Mouse (Mus musculus): ENCODE data around the gene Pin1rt1. TPM values are rescaled to one million over a fixed set of nuclear protein-coding genes. Genes with fewer than 3 reads are reported as not detected.

The Pin1rt1 gene
- total and polyA plus RNA-seq, 3 experiments, result not detected

DNA sequence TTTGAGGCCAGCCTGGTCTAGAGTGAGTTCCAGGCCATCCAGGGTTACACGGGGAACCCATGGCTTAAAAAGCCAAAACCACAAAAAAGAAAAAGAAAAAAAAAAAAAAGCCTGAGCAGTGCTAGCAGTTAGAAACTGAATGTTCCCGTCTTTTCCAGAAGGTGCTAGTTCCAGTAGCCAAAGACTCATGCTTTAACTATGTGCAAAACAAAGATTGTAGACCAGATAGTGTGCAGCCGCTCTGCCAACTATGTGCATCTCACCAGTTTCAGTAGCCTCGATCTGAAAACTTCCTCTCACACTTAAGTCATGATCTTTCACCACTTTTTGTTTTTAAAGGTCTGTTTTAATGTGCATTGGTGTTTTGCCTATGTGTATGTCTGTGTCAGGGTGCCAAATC, 1.6 kb upstream of the Pin1rt1 start:
- Histone ChIP-seq H3K9me3 (replicated peaks; ENCODE audit: low read length) (no peaks in the 10 kb centered on the region), H3K4me2 (ENCODE audit: insufficient read depth, low read depth, poor library complexity, severe bottlenecking) (no peak overlapping the region), H3K27me3 (replicated peaks) (no peaks in the 10 kb centered on the region), H3K4me3 (replicated peaks in 1 of 3; ENCODE audit: low read depth in 2 of 3, low read length in 2 of 3, poor library complexity in 1 of 3) (no peak overlapping the region), H3K9ac (ENCODE audit: insufficient read depth, low read depth) (no peak overlapping the region), H3K27ac (ENCODE audit: insufficient read depth, low read depth) (no peak overlapping the region), H3K79me2 (replicated peaks; ENCODE audit: control insufficient read depth, extremely low read depth, insufficient read depth, poor library complexity, severe bottlenecking) (no peaks in the 10 kb centered on the region), H3K36me3 (replicated peaks in 1 of 2; ENCODE audit: control insufficient read depth in 1 of 2, insufficient read depth in 1 of 2, low read length in 1 of 2) (no peaks in the 10 kb centered on the region), H3K4me1 (ENCODE audit: control insufficient read depth in 1 of 2, insufficient read depth in 2 of 2) (peaks cover 0 to 8% of the 10 kb centered on the region in 2 experiments; a peak in 2 of 4 replicates)
- in situ Hi-C loops (cut with MboI; ENCODE audit: low pct_ligation_motif_present, low pct_unique_long_range_greater_than_20kb, low sequenced_read_pairs) (no loop called here), dilution Hi-C loops (cut with MboI; ENCODE audit: extremely low pct_ligation_motif_present, extremely low pct_unique_long_range_greater_than_20kb, low sequenced_read_pairs) (no loop called here)
- TF ChIP-seq JUND (conservative IDR thresholded peaks at IDR 0.05; ENCODE audit: low read depth, low read length), result no peak
- TF ChIP-seq MYC (IDR thresholded peaks at IDR 0.05; ENCODE audit: low read depth, low read length), result no peak
- no peak for TF ChIP-seq CHD1 (IDR thresholded peaks at IDR 0.05; ENCODE audit: low read depth, low read length)
- TF ChIP-seq RCOR1 (conservative IDR thresholded peaks at IDR 0.05; ENCODE audit: low read depth, low read length), result no peak
- no peak for TF ChIP-seq MAX (IDR thresholded peaks at IDR 0.05; ENCODE audit: low read length)
- no peak for TF ChIP-seq ZKSCAN1 (IDR thresholded peaks at IDR 0.05; ENCODE audit: borderline replicate concordance, low read depth, low read length)
- DNase-seq (ENCODE audit: extremely low read depth), result no peak

DNA sequence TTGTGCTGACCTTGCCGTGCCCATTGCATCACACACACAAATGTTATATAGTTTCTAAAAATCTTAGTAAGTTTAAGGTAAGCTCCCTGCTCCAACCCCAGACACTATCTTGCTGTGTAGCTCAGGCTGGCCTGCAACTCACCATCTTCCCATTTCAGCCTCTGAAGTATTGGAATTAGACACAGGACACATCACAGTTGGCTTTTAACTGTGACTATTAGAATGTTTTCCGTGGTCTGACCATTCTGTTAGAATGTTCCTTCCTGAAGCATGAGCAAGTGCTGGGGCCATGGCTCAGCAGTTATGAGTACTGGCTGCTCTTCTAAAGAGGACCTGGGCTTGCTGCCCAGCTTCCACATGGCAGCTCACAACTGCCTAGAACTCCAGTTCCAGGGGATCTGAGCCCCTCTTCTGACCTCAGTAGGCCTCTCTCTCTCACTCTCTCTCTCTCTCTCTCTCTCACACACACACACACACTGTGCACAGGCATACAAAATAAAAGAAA, 1.1 kb upstream of the Pin1rt1 start:
- no peak for TF ChIP-seq RAD21 (IDR thresholded peaks at IDR 0.05; ENCODE audit: low read depth, low read length)
- no peak for TF ChIP-seq ZNF384 (IDR thresholded peaks at IDR 0.05; ENCODE audit: low read depth, low read length)
- no peak for TF ChIP-seq UBTF (IDR thresholded peaks at IDR 0.05; ENCODE audit: low read depth, low read length)
- no peak for TF ChIP-seq SMC3 (IDR thresholded peaks at IDR 0.05; ENCODE audit: low read depth, low read length)
- TF ChIP-seq JUND (conservative IDR thresholded peaks at IDR 0.05; ENCODE audit: low read depth, low read length), result no peak
- no peak for TF ChIP-seq GABPA (IDR thresholded peaks at IDR 0.05; ENCODE audit: insufficient replicate concordance, low read depth, low read length)
- no peak for TF ChIP-seq USF2 (conservative IDR thresholded peaks at IDR 0.05; ENCODE audit: low read depth, low read length)
- no peak for TF ChIP-seq MXI1 (IDR thresholded peaks at IDR 0.05; ENCODE audit: low read depth, low read length)
- TF ChIP-seq PAX5 (IDR thresholded peaks at IDR 0.05; ENCODE audit: low read length), result no peak
- TF ChIP-seq ZMIZ1 (IDR thresholded peaks at IDR 0.05; ENCODE audit: low read depth, low read length), result no peak
- TF ChIP-seq E2F4 (IDR thresholded peaks at IDR 0.05; ENCODE audit: insufficient replicate concordance, low read depth, low read length), result no peak
- TF ChIP-seq KAT2A (IDR thresholded peaks at IDR 0.05; ENCODE audit: insufficient replicate concordance, low read length), result no peak
- no peak for TF ChIP-seq ZC3H11A (IDR thresholded peaks at IDR 0.05; ENCODE audit: low read depth, low read length)
- no peak for TF ChIP-seq MEF2A (IDR thresholded peaks at IDR 0.05; ENCODE audit: borderline replicate concordance, low read depth, low read length)
- TF ChIP-seq ZKSCAN1 (IDR thresholded peaks at IDR 0.05; ENCODE audit: borderline replicate concordance, low read depth, low read length), result no peak
- TF ChIP-seq POLR2AphosphoS2 (IDR thresholded peaks at IDR 0.05; ENCODE audit: low read depth, low read length), result no peak
- H3K9ac ChIP-seq (ENCODE audit: insufficient read depth, low read depth), result no peak overlapping the region
- H3K27ac ChIP-seq (ENCODE audit: insufficient read depth, low read depth), result no peak overlapping the region
- H3K9me3 ChIP-seq (replicated peaks; ENCODE audit: low read length), result no peaks in the 10 kb centered on the region
- dilution Hi-C loops (cut with MboI; ENCODE audit: extremely low pct_ligation_motif_present, extremely low pct_unique_long_range_greater_than_20kb, low sequenced_read_pairs), result no loop called here
- H3K36me3 ChIP-seq (replicated peaks in 1 of 2; ENCODE audit: control insufficient read depth in 1 of 2, insufficient read depth in 1 of 2, low read length in 1 of 2), result no peaks in the 10 kb centered on the region
- H3K4me3 ChIP-seq (replicated peaks in 1 of 3; ENCODE audit: low read depth in 2 of 3, low read length in 2 of 3, poor library complexity in 1 of 3), result no peak overlapping the region
- DNase-seq (ENCODE audit: extremely low read depth), result no peak
- H3K79me2 ChIP-seq (replicated peaks; ENCODE audit: control insufficient read depth, extremely low read depth, insufficient read depth, poor library complexity, severe bottlenecking), result no peaks in the 10 kb centered on the region
- no peaks in the 10 kb centered on the region for H3K27me3 ChIP-seq (replicated peaks)
- peaks cover 0 to 8% of the 10 kb centered on the region in 2 experiments; a peak in 2 of 4 replicates for H3K4me1 ChIP-seq (ENCODE audit: control insufficient read depth in 1 of 2, insufficient read depth in 2 of 2)
- in situ Hi-C loops (cut with MboI; ENCODE audit: low pct_ligation_motif_present, low pct_unique_long_range_greater_than_20kb, low sequenced_read_pairs), result no loop called here
- H3K4me2 ChIP-seq (ENCODE audit: insufficient read depth, low read depth, poor library complexity, severe bottlenecking), result no peak overlapping the region

All from CH12.LX (cell line).